Mouse (Mus musculus) forebrain, embryonic 12.5 days (tissue): ENCODE results near the gene Clybl. TPM values are rescaled to one million over a fixed set of nuclear protein-coding genes. Genes with fewer than 3 reads are reported as not detected.
A peak's percentile ranks its signal among the peaks of the same experiment; 100 is the strongest.

ENCODE experiments used
- ATAC-seq: fragments of 200-750 bp; cut with Nextera tagmentation; 2 replicates; pipeline ENCODE4 v1.8.0; 2017; ENCODE audit warnings: moderate TSS enrichment; ENCODE audit not compliant: low FRiP score
- H3K27ac ChIP-seq: fragments of 300-500 bp; sonication (generic); 2 replicates; pipeline ENCODE4 v1.5.1; 2016; ENCODE audit warnings: mild to moderate bottlenecking
- H3K27me3 ChIP-seq: fragments of 300-500 bp; sonication (generic); 2 replicates; pipeline ENCODE4 v1.6.1; 2016; ENCODE audit warnings: mild to moderate bottlenecking
- H3K36me3 ChIP-seq: fragments of 300-500 bp; sonication (generic); replicated peaks from 2 replicates; pipeline ENCODE4 v1.6.1; 2016; ENCODE audit warnings: mild to moderate bottlenecking
- H3K4me1 ChIP-seq: fragments of 300-500 bp; sonication (generic); 2 replicates; pipeline ENCODE4 v1.6.1; 2016
- H3K4me2 ChIP-seq: fragments of 300-500 bp; sonication (generic); 2 replicates; pipeline ENCODE4 v1.6.1; 2016; ENCODE audit warnings: mild to moderate bottlenecking, moderate library complexity
- H3K4me3 ChIP-seq: fragments of 300-500 bp; sonication (generic); replicated peaks from 2 replicates; pipeline ENCODE4 v1.5.1; 2016; ENCODE audit warnings: mild to moderate bottlenecking
- H3K9ac ChIP-seq: fragments of 300-500 bp; sonication (generic); 2 replicates; pipeline ENCODE4 v1.6.1; 2016; ENCODE audit warnings: mild to moderate bottlenecking
- H3K9me3 ChIP-seq: fragments of 300-500 bp; sonication (generic); 2 replicates; pipeline ENCODE4 v1.6.1; 2016
- WGBS: fragments of 180-500 bp; shearing (Covaris S2); methylation state at CpG from one replicate; pipeline ENCODE4 v1.1.7; 2016; 5-methylcytosine and 5-hydroxymethylcytosine counted together
- polyA plus RNA-seq: library from polyadenylated mRNA; unstranded; fragments of >200 nt; fragmentation: Nextera tagmentation; extraction: Ambion mirVana; gene quantifications from 2 replicates; pipeline ENCODE4 v1.2.1, GENCODE M21; 2016

Clybl gene
- polyA plus RNA-seq, 1 experiment from 2014 or later = 24.7 TPM

DNA sequence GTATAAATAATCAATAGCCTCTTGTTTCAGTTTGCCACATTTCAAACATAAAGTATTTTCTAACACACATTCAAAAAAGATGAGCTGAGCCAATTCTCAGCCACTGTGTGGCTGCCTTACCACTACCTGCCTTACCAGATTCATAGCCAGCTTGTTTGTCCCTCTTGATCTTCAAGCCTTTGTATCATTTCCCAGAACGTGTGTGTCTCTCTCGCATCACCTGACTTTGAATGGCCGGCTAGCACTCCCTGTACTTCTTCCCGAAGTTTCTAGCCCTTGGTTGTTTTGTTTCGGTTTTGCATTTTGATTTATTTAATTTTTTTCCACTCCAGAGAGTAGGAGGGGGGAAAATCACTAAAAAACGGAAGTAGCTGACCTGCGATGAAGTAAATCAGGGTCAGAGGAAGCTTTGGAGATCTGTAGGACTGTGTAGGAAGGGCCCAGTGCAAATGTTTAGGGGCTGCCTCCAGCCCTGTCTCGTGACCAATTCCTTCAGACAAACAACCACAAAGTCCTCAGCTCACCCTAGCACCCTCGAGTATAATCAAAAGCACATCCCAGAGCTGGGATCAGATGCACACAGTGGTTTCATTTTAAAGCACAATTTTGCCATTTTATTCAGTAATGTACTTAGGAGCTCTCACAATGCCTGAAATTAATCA is 195.1 kb downstream of the Clybl start:
- peak overlapping the region; percentile 17; the same call in 1 of the 2 replicates for H3K4me3 ChIP-seq
- peak overlapping the region; percentile 82 for H3K27ac ChIP-seq
- no peaks in the 10 kb centered on the region for H3K9me3 ChIP-seq
- H3K9ac ChIP-seq = peak overlapping the region; percentile 38
- 39% methylated on average over 9 of the region's 9 CpGs for WGBS
- H3K4me1 ChIP-seq = peaks cover 35% of the 10 kb centered on the region
- peak overlapping the region; percentile 35 for H3K4me2 ChIP-seq
- peaks cover 39% of the 10 kb centered on the region for H3K27me3 ChIP-seq
- no peak for ATAC-seq
- no peaks in the 10 kb centered on the region for H3K36me3 ChIP-seq

DNA sequence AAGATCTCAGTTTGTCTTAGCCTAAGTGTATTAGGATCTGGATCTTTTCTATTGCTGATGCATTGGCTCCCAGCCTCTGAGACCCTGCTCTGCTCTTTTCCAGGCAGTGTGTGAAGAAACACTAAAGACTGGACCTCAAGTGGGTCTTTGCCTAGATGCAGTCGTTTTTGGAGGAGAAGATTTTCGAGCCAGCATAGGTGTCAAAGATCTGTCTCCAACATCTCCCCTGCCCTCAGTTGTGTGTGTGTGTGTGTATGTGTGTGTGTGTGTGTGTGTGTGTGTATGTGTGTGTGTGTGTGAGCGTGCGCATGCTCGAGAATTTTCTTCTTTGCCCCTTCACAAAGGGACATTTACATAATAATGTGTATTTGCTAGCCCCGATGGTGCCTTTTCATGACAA is 196.2 kb downstream of the Clybl start:
- no peak for ATAC-seq
- Histone ChIP-seq H3K9ac (no peak overlapping the region), H3K4me1 (peaks cover 40% of the 10 kb centered on the region), H3K27ac (peak overlapping the region; percentile 63), H3K4me2 (peak overlapping the region; percentile 35), H3K4me3 (no peak overlapping the region), H3K36me3 (no peaks in the 10 kb centered on the region), H3K9me3 (no peaks in the 10 kb centered on the region), H3K27me3 (peaks cover 33% of the 10 kb centered on the region)
- 36% methylated on average over 6 of the region's 6 CpGs for WGBS

DNA sequence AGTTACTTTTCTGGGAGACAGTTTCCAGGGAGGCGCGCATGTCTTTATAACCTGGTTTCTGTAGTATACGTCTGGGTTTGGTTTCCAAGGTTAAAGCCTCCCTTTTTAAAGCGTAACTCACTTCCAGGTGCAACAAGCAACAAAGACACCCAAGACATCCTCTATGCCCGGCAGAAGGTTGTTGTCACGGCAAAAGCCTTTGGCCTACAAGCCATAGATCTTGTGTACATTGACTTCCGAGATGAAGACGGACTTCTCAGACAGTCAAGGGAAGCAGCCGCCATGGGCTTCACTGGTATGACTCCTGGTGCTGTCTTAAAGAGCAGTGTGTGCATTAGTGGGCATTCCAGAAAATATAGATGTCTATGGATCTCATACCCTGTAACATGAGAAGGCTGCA is 197.6 kb downstream of the Clybl start:
- Histone ChIP-seq H3K27me3 (peaks cover 36% of the 10 kb centered on the region), H3K4me1 (peaks cover 40% of the 10 kb centered on the region), H3K4me3 (no peak overlapping the region), H3K4me2 (no peak overlapping the region), H3K9me3 (no peaks in the 10 kb centered on the region), H3K27ac (no peak overlapping the region), H3K9ac (no peak overlapping the region), H3K36me3 (no peaks in the 10 kb centered on the region)
- WGBS = 92% methylated on average over 9 of the region's 9 CpGs
- ATAC-seq = no peak

DNA sequence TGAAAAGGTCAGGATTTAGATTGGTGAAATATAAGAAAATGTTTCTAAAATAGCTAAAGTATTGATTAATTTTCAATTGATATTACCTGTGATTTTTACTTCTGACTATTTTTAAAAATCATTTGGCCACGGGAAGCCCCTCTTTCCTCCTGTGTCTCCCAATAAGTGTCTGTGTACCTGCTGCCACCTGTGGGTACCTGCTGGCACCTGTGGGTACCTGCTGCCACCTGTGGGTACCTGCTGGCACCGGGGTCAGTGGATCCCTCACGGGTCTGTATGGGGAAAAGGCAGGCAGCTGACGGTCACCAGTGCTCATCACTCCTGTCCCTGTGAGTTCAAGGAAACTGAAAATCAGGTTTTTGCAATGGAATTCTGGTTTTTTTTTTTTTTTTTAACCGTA is 198.5 kb downstream of the Clybl start:
- no peak for ATAC-seq
- Histone ChIP-seq H3K9ac (no peak overlapping the region), H3K27ac (no peak overlapping the region), H3K27me3 (peaks cover 39% of the 10 kb centered on the region), H3K9me3 (no peaks in the 10 kb centered on the region), H3K4me3 (no peak overlapping the region), H3K4me2 (no peak overlapping the region), H3K4me1 (peaks cover 42% of the 10 kb centered on the region), H3K36me3 (no peaks in the 10 kb centered on the region)
- 88% methylated on average over 5 of the region's 5 CpGs for WGBS

GRCm38 (mm10) chr14:122380896-122381845 is 199.7 kb downstream of the Clybl start:
- peaks cover 43% of the 10 kb centered on the region for H3K27me3 ChIP-seq
- no peak overlapping the region for H3K4me2 ChIP-seq
- no peak overlapping the region for H3K4me3 ChIP-seq
- no peak overlapping the region for H3K9ac ChIP-seq
- no peaks in the 10 kb centered on the region for H3K9me3 ChIP-seq
- H3K4me1 ChIP-seq = peaks cover 45% of the 10 kb centered on the region
- H3K36me3 ChIP-seq = no peaks in the 10 kb centered on the region
- no peak for ATAC-seq
- peak overlapping the region; percentile 59 for H3K27ac ChIP-seq
- 57% methylated on average over 15 of the region's 15 CpGs for WGBS

- no peaks in the 10 kb centered on the region for H3K9me3 ChIP-seq
- H3K9ac ChIP-seq = no peak overlapping the region
- H3K4me2 ChIP-seq = no peak overlapping the region
- WGBS = 52% methylated on average over 5 of the region's 5 CpGs
- no peak overlapping the region for H3K4me3 ChIP-seq
- peaks cover 40% of the 10 kb centered on the region for H3K4me1 ChIP-seq
- no peak overlapping the region for H3K27ac ChIP-seq
- no peaks in the 10 kb centered on the region for H3K36me3 ChIP-seq
- peaks cover 46% of the 10 kb centered on the region for H3K27me3 ChIP-seq
- no peak for ATAC-seq
Observed at GRCm38 (mm10) chr14:122382281-122382680, 200.8 kb downstream of the Clybl start.

GRCm38 (mm10) chr14:122383931-122384330 is 202.4 kb downstream of the Clybl start:
- H3K4me1 ChIP-seq = peaks cover 33% of the 10 kb centered on the region
- 80% methylated on average over 6 of the region's 6 CpGs for WGBS
- peaks cover 34% of the 10 kb centered on the region for H3K27me3 ChIP-seq

GRCm38 (mm10) chr14:122384447-122385237 is 203.1 kb downstream of the Clybl start:
- Histone ChIP-seq H3K27ac (peak overlapping the region; percentile 8; the same call in 1 of the 2 replicates), H3K9ac (0 out of 2 replicates have a peak overlapping the region, but pooled peaks have one; percentile 29), H3K36me3 (no peaks in the 10 kb centered on the region), H3K27me3 (peaks cover 30% of the 10 kb centered on the region), H3K9me3 (no peaks in the 10 kb centered on the region), H3K4me3 (no peak overlapping the region), H3K4me1 (peaks cover 32% of the 10 kb centered on the region), H3K4me2 (peak overlapping the region; percentile 32)
- ATAC-seq = no peak
- 23% methylated on average over 21 of the region's 21 CpGs for WGBS

More at GRCm38 (mm10) chr14:122383931-122384330, 202.4 kb downstream of the Clybl start:
- Histone ChIP-seq H3K4me3 (no peak overlapping the region), H3K4me2 (0 out of 2 replicates have a peak overlapping the region, but pooled peaks have one; percentile 32), H3K27ac (no peak overlapping the region), H3K9me3 (no peaks in the 10 kb centered on the region), H3K36me3 (no peaks in the 10 kb centered on the region), H3K9ac (no peak overlapping the region)
- ATAC-seq = no peak

DNA sequence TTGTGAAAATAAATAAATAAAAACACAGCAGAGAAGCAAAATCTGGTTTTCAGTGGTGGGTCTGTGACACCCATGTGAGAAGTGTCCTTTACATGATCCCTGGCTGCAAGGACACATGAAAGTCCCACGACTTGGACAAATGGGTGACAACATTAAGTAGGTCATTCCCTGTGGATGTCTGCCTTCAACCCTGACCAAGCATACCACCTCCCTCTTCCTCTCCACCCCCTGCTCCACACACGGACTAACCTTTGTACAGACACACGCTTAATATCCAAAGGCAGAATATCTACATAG is 203.7 kb downstream of the Clybl start:
- no peak overlapping the region for H3K4me3 ChIP-seq
- 0 out of 2 replicates have a peak overlapping the region, but pooled peaks have one; percentile 29 for H3K9ac ChIP-seq
- H3K27ac ChIP-seq = no peak overlapping the region; the same call in 1 of the 2 replicates
- WGBS = 75% methylated on average over 3 of the region's 3 CpGs
- H3K27me3 ChIP-seq = peaks cover 33% of the 10 kb centered on the region
- peak overlapping the region; percentile 32; the same call in 1 of the 2 replicates for H3K4me2 ChIP-seq
- ATAC-seq = no peak
- H3K9me3 ChIP-seq = no peaks in the 10 kb centered on the region
- peaks cover 32% of the 10 kb centered on the region for H3K4me1 ChIP-seq
- H3K36me3 ChIP-seq = no peaks in the 10 kb centered on the region

DNA sequence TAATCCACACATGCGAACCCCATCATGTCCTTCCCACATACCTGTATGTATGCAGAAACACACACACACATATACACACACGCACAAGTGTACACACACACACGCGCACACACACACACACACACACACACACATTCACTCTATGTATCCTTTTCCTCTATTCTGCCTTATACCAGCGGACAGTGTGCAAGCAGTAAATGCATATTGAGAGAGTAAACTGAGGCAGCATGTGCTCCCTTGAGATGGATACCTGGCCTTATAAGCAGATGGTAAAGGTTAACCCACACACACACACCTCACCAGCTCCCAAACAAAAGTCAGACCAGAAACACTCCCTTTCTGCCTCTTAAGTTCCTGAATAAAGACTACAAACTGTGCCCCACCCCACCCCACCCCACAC is 204.3 kb downstream of the Clybl start:
- no peak overlapping the region for H3K27ac ChIP-seq
- H3K36me3 ChIP-seq = no peaks in the 10 kb centered on the region
- H3K4me3 ChIP-seq = no peak overlapping the region
- peaks cover 30% of the 10 kb centered on the region for H3K4me1 ChIP-seq
- H3K4me2 ChIP-seq = no peak overlapping the region
- 95% methylated on average over 5 of the region's 5 CpGs for WGBS
- no peak overlapping the region for H3K9ac ChIP-seq
- ATAC-seq = no peak
- H3K27me3 ChIP-seq = peaks cover 33% of the 10 kb centered on the region
- H3K9me3 ChIP-seq = no peaks in the 10 kb centered on the region

DNA sequence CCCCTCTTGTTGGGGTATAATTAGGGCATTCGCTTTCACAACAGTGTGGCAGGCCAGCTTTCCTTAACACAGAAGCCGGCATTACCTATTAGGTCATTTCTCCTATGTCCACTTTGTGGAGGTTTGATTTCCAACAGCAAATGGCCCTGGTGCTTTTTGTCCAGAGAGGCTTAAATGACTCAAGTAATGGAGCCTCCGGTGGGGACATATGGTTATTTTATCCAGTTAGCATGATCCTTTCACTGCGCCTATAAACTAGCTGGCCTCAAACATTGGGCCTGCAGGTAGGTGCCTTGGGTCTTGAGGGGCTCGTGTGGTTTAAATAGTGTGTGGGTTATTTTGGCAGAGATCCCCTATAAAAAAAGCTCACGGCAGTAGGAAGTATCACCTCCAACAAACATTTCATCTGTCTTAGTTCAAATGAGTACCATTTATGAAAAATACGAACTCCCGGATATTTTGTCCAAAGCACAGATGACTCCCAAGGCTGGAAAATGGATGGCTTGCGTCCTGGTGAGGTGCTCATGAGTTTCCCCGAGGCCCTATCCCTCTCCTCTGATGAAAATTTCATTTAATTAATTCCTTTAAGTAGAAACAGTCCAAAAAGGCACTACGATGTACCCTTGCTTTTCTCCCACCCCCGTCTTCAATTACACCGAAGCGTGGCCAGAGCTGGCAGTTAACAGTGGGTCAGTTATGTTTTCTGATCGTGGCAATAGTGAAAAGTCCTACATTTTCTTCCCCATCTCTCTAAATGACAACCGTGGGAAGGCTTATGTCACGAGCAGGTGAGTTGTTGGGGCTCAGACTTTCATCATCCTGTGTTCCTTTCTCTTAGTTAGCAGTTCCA is 205.0 kb downstream of the Clybl start:
- Histone ChIP-seq H3K9ac (no peak overlapping the region), H3K36me3 (no peaks in the 10 kb centered on the region), H3K4me1 (peaks cover 26% of the 10 kb centered on the region), H3K9me3 (no peaks in the 10 kb centered on the region), H3K4me2 (no peak overlapping the region), H3K27ac (no peak overlapping the region), H3K27me3 (peaks cover 30% of the 10 kb centered on the region), H3K4me3 (no peak overlapping the region)
- 89% methylated on average over 17 of the region's 17 CpGs for WGBS
- no peak for ATAC-seq
